Mouse (Mus musculus) cerebellum, adult 2 months (tissue): ENCODE results near the gene Afap1l2. TPM values are rescaled to one million over a fixed set of nuclear protein-coding genes. Genes with fewer than 3 reads are reported as not detected.

ENCODE experiments used
- DNase-seq, 2 experiments: peaks; one replicate each; pipeline ENCODE4 v3.0.0; 2021
- H3K27ac ChIP-seq: fragments of 200-500 bp; 2 replicates; pipeline ENCODE4 v1.5.1; 2012; ENCODE audit warnings: low read length, control low read depth, inconsistent platforms; ENCODE audit not compliant: insufficient read depth
- H3K27me3 ChIP-seq: fragments of 200-500 bp; 2 replicates; pipeline ENCODE4 v1.6.1; 2012; ENCODE audit warnings: inconsistent platforms, mild to moderate bottlenecking, low read length, moderate library complexity; ENCODE audit not compliant: control insufficient read depth, insufficient read depth
- H3K4me1 ChIP-seq: fragments of 200-500 bp; 2 replicates; pipeline ENCODE4 v1.6.1; 2011; ENCODE audit warnings: low read length; ENCODE audit not compliant: control insufficient read depth, insufficient read depth
- H3K4me3 ChIP-seq: fragments of 200-500 bp; replicated peaks from 2 replicates; pipeline ENCODE3; 2011; ENCODE audit warnings: mild to moderate bottlenecking, low read depth, low read length, control low read depth; ENCODE audit not compliant: insufficient read depth
- CTCF ChIP-seq: fragments of 200-500 bp; IDR thresholded peaks from 2 replicates; pipeline ENCODE4 v1.5.1; 2011; ENCODE audit warnings: low read depth, mild to moderate bottlenecking, control low read depth, low read length, moderate library complexity, borderline replicate concordance; ENCODE audit not compliant: insufficient read depth
- POLR2A ChIP-seq: fragments of 200-500 bp; IDR thresholded peaks from 2 replicates; pipeline ENCODE4 v1.6.1; 2011; ENCODE audit warnings: low read length, control low read depth, borderline replicate concordance; ENCODE audit not compliant: insufficient read depth
- WGBS: fragments of 180-500 bp; shearing (Covaris S2); methylation state at CpG from one replicate; pipeline ENCODE4 v1.1.7; 2018; 5-methylcytosine and 5-hydroxymethylcytosine counted together
- polyA plus RNA-seq: library from polyadenylated mRNA; depleted of rRNA; stranded (reverse); fragments of >200 nt; gene quantifications from 2 replicates; pipeline ENCODE4 v1.2.3, GENCODE M21; 2012

The Afap1l2 gene
- polyA plus RNA-seq, 1 experiment: 43.3 TPM

DNA sequence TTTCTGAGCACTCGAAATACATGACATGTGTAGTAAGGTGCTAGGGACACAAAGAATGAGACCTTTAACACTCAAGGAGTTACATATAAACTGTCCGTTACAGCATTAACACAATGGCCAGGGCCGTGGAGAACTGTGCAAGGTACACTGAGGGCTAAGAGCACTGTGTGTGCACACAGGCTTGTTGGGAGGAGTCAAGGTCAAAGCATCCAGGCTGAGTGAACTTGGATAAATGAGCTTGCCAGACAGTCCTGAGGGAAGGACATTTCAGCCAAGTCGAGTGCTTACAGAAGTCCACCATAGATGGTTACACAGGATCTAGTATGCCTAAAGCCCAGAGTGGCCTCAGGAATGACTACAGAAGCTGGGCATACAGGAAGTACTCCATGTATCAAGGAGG, 12.6 kb downstream of the Afap1l2 start:
- H3K27ac ChIP-seq: no peak overlapping the region
- no peak for DNase-seq
- TF ChIP-seq CTCF (no peak), POLR2A (no peak)
- peaks cover 68% of the 10 kb centered on the region for H3K4me1 ChIP-seq
- WGBS: 72% methylated on average over 4 of the region's 4 CpGs
- no peaks in the 10 kb centered on the region for H3K27me3 ChIP-seq
- no peak overlapping the region for H3K4me3 ChIP-seq

DNA sequence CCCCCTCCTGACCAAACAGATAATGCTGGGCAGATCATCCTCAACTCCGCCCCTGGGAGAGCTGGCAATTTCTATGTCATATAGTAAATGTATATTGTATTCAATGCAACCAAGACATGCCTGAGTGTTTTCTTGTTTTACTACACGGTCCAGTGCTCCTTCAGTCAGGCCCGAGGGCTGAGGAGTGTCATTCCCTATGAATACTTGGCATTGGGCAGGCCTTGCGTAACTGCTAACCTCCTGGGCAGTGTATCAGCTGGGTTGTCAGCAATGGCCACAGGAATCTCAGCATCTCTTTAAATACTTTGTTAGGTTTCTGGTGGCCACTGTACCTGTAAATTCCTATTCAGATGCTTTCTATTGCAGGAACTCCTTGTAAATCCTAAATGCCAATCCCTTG, 13.4 kb downstream of the Afap1l2 start:
- Histone ChIP-seq H3K27ac (peak overlapping the region; percentile 40; the same call in 1 of the 2 replicates), H3K27me3 (no peaks in the 10 kb centered on the region), H3K4me1 (peaks cover 64% of the 10 kb centered on the region), H3K4me3 (no peak overlapping the region)
- TF ChIP-seq CTCF (no peak), POLR2A (no peak)
- peak in 1 of 2 experiments; percentile 57 for DNase-seq
- 41% methylated on average over 4 of the region's 4 CpGs for WGBS

DNA sequence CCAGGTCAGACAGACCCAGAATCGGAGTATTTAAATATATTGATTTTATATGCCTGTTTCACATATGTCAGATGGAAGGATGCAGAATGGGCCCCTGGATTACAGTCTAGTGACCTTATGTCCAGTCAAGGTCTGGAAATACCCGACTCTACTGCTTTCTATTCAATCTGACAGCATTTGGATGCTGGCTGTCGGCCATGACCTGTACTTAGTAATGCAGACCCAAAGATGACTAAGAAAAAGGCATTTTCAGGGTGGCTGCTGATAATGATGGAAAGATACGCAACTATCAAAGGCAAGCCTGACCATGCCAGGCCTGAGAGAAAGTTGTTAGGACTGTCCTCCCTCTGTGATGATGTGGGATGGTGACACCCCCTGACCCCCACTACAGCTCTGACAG, 14.3 kb downstream of the Afap1l2 start:
- H3K4me3 ChIP-seq: no peak overlapping the region
- TF ChIP-seq CTCF: no peak
- TF ChIP-seq POLR2A: no peak
- 51% methylated on average over 4 of the region's 4 CpGs for WGBS
- no peak overlapping the region for H3K27ac ChIP-seq
- H3K27me3 ChIP-seq: no peaks in the 10 kb centered on the region
- H3K4me1 ChIP-seq: peaks cover 59% of the 10 kb centered on the region
- DNase-seq: peak in 1 of 2 experiments; percentile 54

DNA sequence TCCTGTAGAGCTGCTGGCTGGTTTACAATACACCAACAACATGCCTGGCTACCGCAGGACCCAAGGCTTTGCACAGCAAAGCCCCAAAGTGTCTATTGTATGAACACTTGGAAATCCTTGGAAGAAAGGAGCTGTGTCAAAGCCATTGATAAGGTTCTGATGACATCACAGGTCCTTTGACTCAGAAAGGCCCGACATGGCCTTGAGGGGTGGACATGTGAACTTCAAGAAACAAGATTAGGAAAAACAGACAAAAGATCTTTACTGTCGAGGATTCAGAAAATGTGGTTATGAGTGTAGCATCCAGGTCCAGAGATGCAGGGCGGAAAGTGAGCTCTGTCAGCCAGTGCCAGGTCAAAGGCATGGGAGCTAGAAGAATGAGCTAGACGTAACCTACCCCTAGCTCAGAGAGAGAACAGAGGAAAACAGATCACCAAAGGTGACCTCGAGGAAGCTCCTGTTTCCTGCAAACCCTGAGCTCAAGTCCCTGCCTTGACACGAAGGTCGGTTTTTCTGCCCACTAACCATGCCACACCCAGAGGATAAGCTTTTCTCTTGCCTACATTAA, 15.0 kb downstream of the Afap1l2 start:
- no peak overlapping the region; the same call in 1 of the 2 replicates for H3K27ac ChIP-seq
- H3K27me3 ChIP-seq: no peaks in the 10 kb centered on the region
- no peak overlapping the region for H3K4me3 ChIP-seq
- DNase-seq: no peak
- TF ChIP-seq CTCF: no peak
- no peak for TF ChIP-seq POLR2A
- WGBS: 71% methylated on average over 8 of the region's 8 CpGs
- peaks cover 54% of the 10 kb centered on the region for H3K4me1 ChIP-seq

DNA sequence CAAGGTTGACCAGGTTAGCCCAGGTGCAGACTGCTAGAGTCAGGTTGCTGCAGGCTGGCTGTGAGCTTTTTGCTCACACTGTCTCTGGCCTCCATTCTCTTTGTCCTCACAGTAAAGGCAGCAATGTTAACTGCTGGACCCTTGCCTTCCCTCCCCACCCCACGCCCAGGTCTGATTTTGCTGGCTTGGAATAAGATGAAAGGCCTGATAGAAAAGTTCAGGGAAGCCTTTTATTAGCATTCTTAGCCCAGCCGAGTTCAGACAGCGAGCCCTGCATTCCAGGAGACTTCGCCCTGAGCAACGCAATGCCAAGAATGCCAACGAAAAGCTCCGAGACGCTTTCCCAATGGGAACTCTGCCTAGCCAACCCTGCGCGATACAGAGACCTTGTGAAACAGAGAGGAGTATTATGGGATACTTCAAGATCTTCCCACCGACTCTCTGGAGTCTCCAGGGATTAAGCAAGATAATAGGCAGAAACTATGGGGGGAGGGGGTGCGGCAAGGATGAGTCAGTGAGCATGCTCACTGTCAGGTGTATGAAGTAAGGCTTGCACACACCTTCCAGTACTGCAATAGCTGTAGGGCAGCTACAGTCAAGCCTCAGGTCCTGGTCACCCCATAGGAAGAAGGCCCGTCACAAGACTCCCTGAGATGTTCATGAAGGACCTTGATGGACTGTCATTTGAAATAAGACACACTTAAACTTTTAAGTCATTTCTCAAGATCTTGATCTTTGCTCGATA, 17.5 kb downstream of the Afap1l2 start:
- 32% methylated on average over 14 of the region's 14 CpGs for WGBS
- Histone ChIP-seq H3K27me3 (no peaks in the 10 kb centered on the region), H3K4me1 (peaks cover 57% of the 10 kb centered on the region), H3K27ac (0 out of 2 replicates have a peak overlapping the region, but pooled peaks have one; percentile 32), H3K4me3 (no peak overlapping the region)
- DNase-seq: no peak
- TF ChIP-seq CTCF (no peak), POLR2A (no peak)

DNA sequence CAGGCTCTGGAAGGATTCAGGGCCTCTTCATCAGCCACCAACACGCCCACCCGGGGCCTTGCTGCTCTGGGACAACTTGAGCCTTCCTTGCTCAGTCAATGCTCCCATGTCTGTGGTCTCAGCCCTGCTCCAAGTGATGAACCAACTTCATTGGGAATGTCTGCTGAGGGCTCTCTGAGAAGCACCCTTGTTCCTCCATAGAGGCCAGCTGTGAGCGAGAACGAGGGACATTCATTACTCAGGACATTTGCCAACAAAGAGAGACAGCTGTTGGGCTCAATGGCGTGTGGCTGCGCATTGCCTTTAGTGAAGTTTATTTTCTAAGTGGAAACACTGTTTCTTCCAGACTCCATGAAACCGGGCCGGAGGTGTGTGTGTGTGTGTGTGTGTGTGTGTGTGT, 18.9 kb downstream of the Afap1l2 start:
- Histone ChIP-seq H3K27me3 (no peaks in the 10 kb centered on the region), H3K27ac (no peak overlapping the region), H3K4me1 (peaks cover 54% of the 10 kb centered on the region), H3K4me3 (no peak overlapping the region)
- TF ChIP-seq POLR2A (no peak), CTCF (no peak)
- 74% methylated on average over 8 of the region's 8 CpGs for WGBS
- no peak for DNase-seq

DNA sequence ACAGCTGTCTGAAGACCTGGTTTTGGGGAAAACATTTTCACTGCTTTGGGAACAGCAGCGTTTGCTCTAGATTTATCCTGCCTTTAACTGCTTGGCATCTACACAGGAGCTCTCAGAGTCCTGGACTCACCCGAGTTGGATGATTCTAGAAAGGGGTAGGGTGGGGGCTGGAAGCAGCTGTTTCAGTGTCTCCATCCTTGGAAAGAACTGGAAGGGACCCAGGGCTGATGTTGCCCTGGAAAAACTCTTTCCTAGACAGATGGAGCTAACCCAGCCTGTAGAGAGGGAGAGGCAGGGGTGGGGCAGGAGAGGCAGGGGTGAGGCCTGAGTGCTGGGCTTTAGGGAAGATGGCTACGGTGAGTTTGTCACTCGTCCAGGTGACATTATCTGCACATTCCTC, 23.8 kb downstream of the Afap1l2 start:
- TF ChIP-seq POLR2A: no peak
- TF ChIP-seq CTCF: no peak
- DNase-seq: no peak
- no peak overlapping the region for H3K4me3 ChIP-seq
- 0 out of 2 replicates have a peak overlapping the region, but pooled peaks have one; percentile 8 for H3K27ac ChIP-seq
- H3K4me1 ChIP-seq: peaks cover 51% of the 10 kb centered on the region
- H3K27me3 ChIP-seq: no peaks in the 10 kb centered on the region
- whole genome bisulfite sequencing: 28% methylated on average over 4 of the region's 4 CpGs

DNA sequence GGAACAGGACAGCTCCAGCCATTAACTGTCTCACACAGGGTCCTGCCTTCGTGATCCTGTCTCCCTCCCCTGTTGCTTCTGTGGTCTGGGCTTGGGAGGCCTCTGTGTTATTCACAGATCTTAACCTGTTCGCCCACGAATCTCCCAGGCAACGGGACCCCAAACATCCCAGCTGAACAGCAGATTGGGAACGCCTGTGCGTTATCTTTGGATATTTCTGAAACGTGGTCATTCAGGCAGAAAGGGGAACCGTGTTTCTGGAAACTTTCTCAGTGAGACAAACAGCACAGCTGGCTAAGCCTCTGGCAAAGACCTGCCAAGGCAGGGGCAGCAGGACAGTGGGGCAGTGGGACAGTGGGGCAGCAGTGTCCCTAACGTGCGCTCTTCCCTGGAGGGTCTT, 24.3 kb downstream of the Afap1l2 start:
- Histone ChIP-seq H3K27ac (no peak overlapping the region), H3K27me3 (no peaks in the 10 kb centered on the region), H3K4me1 (peaks cover 49% of the 10 kb centered on the region), H3K4me3 (no peak overlapping the region)
- DNase-seq: no peak
- TF ChIP-seq CTCF (no peak), POLR2A (no peak)
- 57% methylated on average over 10 of the region's 10 CpGs for WGBS
